Mouse (Mus musculus) megakaryocyte, embryonic 14.5 days (primary cell): ENCODE results near the gene Pan2.

Experiments used
- FLI1 ChIP-seq: IDR thresholded peaks from 2 replicates; pipeline ENCODE4 v1.6.1; 2012; ENCODE audit warnings: low read length, inconsistent platforms, mixed read lengths
- GATA1 ChIP-seq: IDR thresholded peaks from 3 replicates; pipeline ENCODE4 v1.6.1; 2012; ENCODE audit warnings: mixed read lengths, low read length, inconsistent platforms, borderline replicate concordance

- TF ChIP-seq GATA1 (no peak), FLI1 (no peak)
These were observed 35.8 kb downstream of the Pan2 start for GRCm38 (mm10) chr10:128338948-128339347.
